Mouse (Mus musculus): Measurements from ENCODE around the gene Rdh16f1.

DNA sequence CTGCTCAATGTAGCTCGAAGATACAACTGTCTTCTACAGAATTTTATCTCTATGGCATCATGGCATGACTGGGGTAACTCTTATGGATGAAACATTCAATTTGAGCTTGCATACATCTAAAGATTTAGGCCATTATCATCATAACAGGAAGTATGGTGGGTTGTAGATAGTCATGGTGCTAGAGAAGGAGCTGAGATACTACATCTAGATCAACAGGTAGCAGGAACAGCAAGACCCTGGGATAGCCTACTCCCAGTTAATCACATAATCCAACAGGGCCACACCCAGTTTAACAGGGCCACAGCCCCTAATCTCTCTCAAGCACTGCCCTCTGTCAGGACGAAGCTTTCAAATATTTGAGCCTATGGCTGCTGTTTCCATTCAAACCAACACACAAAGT, 81.2 kb downstream of the Rdh16f1 start:
- no peak for TF ChIP-seq EP300 (IDR thresholded peaks at IDR 0.05; ENCODE audit: low read depth)
- TF ChIP-seq CTCF (IDR thresholded peaks at IDR 0.05; ENCODE audit: low read depth): no peak
